In genomic region chr3:4763076-4763475, GRCm38 (mm10) we compare ENCODE assay signal across 26 mouse cellular contexts.
DNase-seq lines count a peak whose midpoint lies in the region.
"Had no signal": no experiment of that assay in that cellular context is flagged by ENCODE, and none has a peak within 500 bp of the region (broad histone marks: within the 10 kb centered on the region; RNA-seq: fewer than 3 reads in every experiment).

No protein-coding gene starts in this region.

- peak; percentile 40 for DNase-seq in adrenal gland, adult 2 months
- no peak for DNase-seq in adrenal gland, postnatal 25 days
- DNase-seq in MN1 (ENCODE audit: low spot score) = peak; percentile 6
- peak; percentile 17 for DNase-seq in adrenal gland, postnatal 10 days
- no peak for DNase-seq in hindbrain, embryonic 10.5 days (ENCODE audit: low spot score)
- no peak for DNase-seq in layer of hippocampus, postnatal 14 days (ENCODE audit: low spot score in 2 of 2)
- no peak for DNase-seq in kidney, postnatal 10 days
- DNase-seq: cerebellum, adult 11-12 months; cerebellum, adult 8-10 months; cerebellum, postnatal 10 days; cerebellum, postnatal 36 days; embryo, embryonic 11 days; gastrocnemius, postnatal 25 days; heart, adult 18-20 months; heart, postnatal 10 days; heart, postnatal 36 days had no signal

- H3K9me3 ChIP-seq in hindbrain, embryonic 10.5 days = peaks cover 18% of the 10 kb centered on the region
- H3K9me3 ChIP-seq: embryonic facial prominence, embryonic 13.5 days; forebrain, embryonic 12.5 days; forebrain, embryonic 15.5 days; heart, embryonic 15.5 days had no signal

- H3K27me3 ChIP-seq in hindbrain, embryonic 10.5 days (ENCODE audit: insufficient read depth, poor library complexity, severe bottlenecking) = no peaks in the 10 kb centered on the region
- H3K27me3 ChIP-seq: embryonic facial prominence, embryonic 13.5 days; forebrain, embryonic 12.5 days; forebrain, embryonic 15.5 days; heart, embryonic 12.5 days; heart, embryonic 15.5 days; Patski had no signal

- H3K36me3 ChIP-seq in hindbrain, embryonic 10.5 days = no peaks in the 10 kb centered on the region
- H3K36me3 ChIP-seq: embryonic facial prominence, embryonic 10.5 days; embryonic facial prominence, embryonic 13.5 days; forebrain, embryonic 12.5 days; forebrain, embryonic 15.5 days; heart, embryonic 12.5 days; heart, embryonic 15.5 days had no signal

- no peaks in the 10 kb centered on the region for H3K4me1 ChIP-seq in hindbrain, embryonic 10.5 days (replicated peaks)
- H3K4me1 ChIP-seq: embryonic facial prominence, embryonic 10.5 days; embryonic facial prominence, embryonic 13.5 days; forebrain, embryonic 12.5 days; forebrain, embryonic 15.5 days; heart, embryonic 12.5 days; heart, embryonic 15.5 days had no signal

- no peak overlapping the region for H3K27ac ChIP-seq in hindbrain, embryonic 10.5 days
- H3K27ac ChIP-seq: embryonic facial prominence, embryonic 10.5 days; embryonic facial prominence, embryonic 13.5 days; forebrain, embryonic 12.5 days; forebrain, embryonic 15.5 days; heart, embryonic 15.5 days; hindbrain, embryonic 14.5 days; hindbrain, postnatal 0 days had no signal

- WGBS in hindbrain, embryonic 10.5 days = 90% methylated on average over 2 of the region's 2 CpGs

- H3K4me3 ChIP-seq in hindbrain, embryonic 10.5 days = no peak overlapping the region
- H3K4me3 ChIP-seq: embryonic facial prominence, embryonic 10.5 days; embryonic facial prominence, embryonic 13.5 days; erythroblast, embryonic 14.5 days; forebrain, embryonic 12.5 days; forebrain, embryonic 15.5 days; heart, embryonic 12.5 days; heart, embryonic 15.5 days had no signal

Comparison
In these comparisons a context has a peak if more than half of its experiments do, and no peak if none do; other contexts are left out.
1. DNase-seq: peak in adrenal gland, adult 2 months (single experiment), MN1 (single experiment) and adrenal gland, postnatal 10 days (single experiment); none in adrenal gland, postnatal 25 days (single experiment), hindbrain, embryonic 10.5 days (single experiment), layer of hippocampus, postnatal 14 days (0 of 2) and kidney, postnatal 10 days (single experiment).